Mouse (Mus musculus) kidney, postnatal 0 days (tissue): ENCODE data around the gene Gnat1. TPM values are rescaled to one million over a fixed set of nuclear protein-coding genes. Genes with fewer than 3 reads are reported as not detected.

Source experiments
- ATAC-seq: fragments of 200-750 bp; cut with Nextera tagmentation; replicated peaks from 2 replicates; pipeline ENCODE4 v1.8.0; 2017; ENCODE audit warnings: low read depth, moderate number of reproducible peaks, moderate TSS enrichment, moderate library complexity; ENCODE audit not compliant: low FRiP score
- DNase-seq: peaks from one replicate; pipeline ENCODE4 v3.0.0-alpha.2; 2016; ENCODE audit warnings: low spot score
- H3K27ac ChIP-seq: fragments of 300-500 bp; sonication (generic); 2 replicates; pipeline ENCODE4 v1.5.1; 2014; ENCODE audit warnings: mild to moderate bottlenecking
- H3K27me3 ChIP-seq: fragments of 300-500 bp; sonication (generic); 2 replicates; pipeline ENCODE4 v1.6.1; 2014; ENCODE audit warnings: low read length, mixed read lengths; ENCODE audit not compliant: insufficient read depth
- H3K36me3 ChIP-seq: fragments of 300-500 bp; sonication (generic); 2 replicates; pipeline ENCODE4 v1.6.1; 2014; ENCODE audit warnings: low read length, mixed read lengths; ENCODE audit not compliant: insufficient read depth
- H3K4me1 ChIP-seq: fragments of 300-500 bp; sonication (generic); replicated peaks from 2 replicates; pipeline ENCODE4 v1.6.1; 2014; ENCODE audit warnings: antibody characterized with exemption, low read length, mixed read lengths; ENCODE audit not compliant: insufficient read depth
- H3K4me2 ChIP-seq: fragments of 300-500 bp; sonication (generic); 2 replicates; pipeline ENCODE4 v1.6.1; 2014; ENCODE audit warnings: mild to moderate bottlenecking, low read length, moderate library complexity, mixed read lengths
- H3K4me3 ChIP-seq: fragments of 300-500 bp; sonication (generic); replicated peaks from 2 replicates; pipeline ENCODE4 v1.5.1; 2014; ENCODE audit warnings: low read depth, low read length
- H3K9ac ChIP-seq: fragments of 300-500 bp; sonication (generic); 2 replicates; pipeline ENCODE4 v1.6.1; 2014; ENCODE audit warnings: low read depth, low read length
- H3K9me3 ChIP-seq: fragments of 300-500 bp; sonication (generic); replicated peaks from 2 replicates; pipeline ENCODE4 v1.6.1; 2016; ENCODE audit warnings: low read length, inconsistent platforms, mixed read lengths
- CTCF ChIP-seq: IDR thresholded peaks from 2 replicates; pipeline ENCODE4 v1.5.1; 2016; ENCODE audit warnings: antibody characterized with exemption, low read depth, mild to moderate bottlenecking, moderate library complexity
- WGBS: fragments of 180-500 bp; shearing (Covaris S2); extraction: QIAGEN DNeasy Blood & Tissue Kit; methylation state at CpG from one replicate; pipeline ENCODE4 v1.1.7; 2014; 5-methylcytosine and 5-hydroxymethylcytosine counted together
- polyA plus RNA-seq: library from polyadenylated mRNA; unstranded; fragments of >200 nt; fragmentation: Nextera tagmentation; extraction: Ambion mirVana; gene quantifications from 2 replicates; pipeline ENCODE4 v1.2.1, GENCODE M21; 2015

The Gnat1 gene
- polyA plus RNA-seq, 1 experiment from 2014 or later = 0.89 TPM

DNA sequence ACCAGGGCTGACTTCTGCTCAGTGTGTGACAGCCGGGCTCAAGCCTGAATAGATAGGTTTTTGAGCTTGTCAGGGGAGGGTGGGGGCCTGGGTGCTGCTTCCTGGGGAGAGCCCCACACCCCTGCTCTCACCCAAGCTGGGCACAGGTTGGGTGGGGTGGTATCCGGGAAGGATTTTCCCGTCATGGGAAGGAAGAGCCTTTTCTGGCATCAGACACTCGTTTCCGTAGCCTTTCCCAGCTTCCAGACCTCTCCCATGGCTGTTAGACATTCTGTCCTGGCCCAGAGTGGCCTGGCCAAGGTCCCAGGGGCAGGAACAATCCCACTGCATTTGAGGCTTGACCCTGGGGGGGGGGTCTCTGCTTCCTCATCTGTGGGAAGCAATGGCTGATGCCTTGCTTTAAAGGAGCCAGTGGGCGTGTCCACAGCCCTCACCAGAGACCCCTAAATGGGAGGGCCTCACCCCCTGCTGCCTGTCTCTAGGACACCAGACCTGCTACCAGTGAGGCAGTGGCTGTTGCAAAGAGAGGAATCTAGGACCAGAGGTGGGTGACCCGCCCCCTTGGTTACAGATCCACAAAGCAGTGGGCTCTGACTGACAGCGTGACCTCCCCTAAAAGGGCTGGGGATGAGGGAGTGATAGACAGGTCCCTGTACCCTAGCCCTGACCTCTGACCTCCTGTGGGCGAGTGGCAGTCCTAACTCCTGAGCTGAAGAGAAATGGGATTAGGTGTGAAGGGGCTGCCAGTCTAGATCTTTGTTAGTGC is 17.5 kb upstream of the Gnat1 start:
- ATAC-seq (no peak), DNase-seq (no peak)
- TF ChIP-seq CTCF = no peak
- H3K27ac ChIP-seq = peak overlapping the region; percentile 85
- H3K9me3 ChIP-seq = no peaks in the 10 kb centered on the region
- WGBS = 44% methylated on average over 9 of the region's 9 CpGs
- 0 out of 2 replicates have a peak, but pooled peaks cover 5% of the 10 kb centered on the region for H3K36me3 ChIP-seq
- peaks cover 57% of the 10 kb centered on the region for H3K4me1 ChIP-seq
- no peaks in the 10 kb centered on the region for H3K27me3 ChIP-seq
- no peak overlapping the region for H3K9ac ChIP-seq
- H3K4me3 ChIP-seq = no peak overlapping the region
- no peak overlapping the region for H3K4me2 ChIP-seq

GRCm38 (mm10) chr9:107696106-107696479 is 16.6 kb upstream of the Gnat1 start:
- no peak for DNase-seq
- no peaks in the 10 kb centered on the region for H3K27me3 ChIP-seq
- peak overlapping the region; percentile 85 for H3K27ac ChIP-seq
- no peak overlapping the region for H3K9ac ChIP-seq
- ATAC-seq = no peak
- WGBS = 34% methylated on average over 6 of the region's 6 CpGs
- no peaks in the 10 kb centered on the region for H3K9me3 ChIP-seq
- peaks cover 14% of the 10 kb centered on the region; the same call in 1 of the 2 replicates for H3K36me3 ChIP-seq
- H3K4me3 ChIP-seq = no peak overlapping the region
- TF ChIP-seq CTCF = no peak
- no peak overlapping the region for H3K4me2 ChIP-seq
- H3K4me1 ChIP-seq = peaks cover 50% of the 10 kb centered on the region

DNA sequence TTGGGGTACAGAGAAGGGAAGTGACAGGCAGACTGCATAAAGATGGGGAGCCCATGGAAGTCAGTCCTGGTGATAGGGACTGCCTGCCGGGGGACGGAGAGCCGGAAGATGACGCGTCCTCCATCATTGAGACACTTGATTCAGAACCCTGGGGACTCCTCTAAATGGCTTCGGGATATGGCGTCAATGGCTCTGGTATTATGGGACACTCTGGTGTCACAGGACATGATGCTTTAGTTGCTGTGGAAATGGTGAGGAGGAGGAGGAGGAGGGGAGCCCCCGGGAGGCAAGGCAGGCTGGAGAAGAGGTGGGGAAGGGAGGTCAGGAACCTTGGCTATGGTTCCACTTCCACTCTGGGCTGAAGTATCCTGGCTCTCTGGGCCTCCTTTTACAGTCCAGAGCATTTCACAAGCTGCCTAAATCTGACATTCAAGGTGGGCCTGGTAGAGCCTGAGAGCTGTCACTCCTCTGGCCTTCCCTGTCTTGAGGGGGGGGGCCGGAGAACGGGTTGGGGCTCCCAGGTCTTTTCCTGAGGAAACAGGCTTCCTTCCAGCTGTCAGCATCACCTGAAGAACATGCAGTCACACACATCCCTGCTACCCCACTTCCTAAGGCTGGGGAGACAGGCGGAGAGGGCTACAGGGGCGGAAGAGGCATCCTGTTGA is 16.1 kb upstream of the Gnat1 start:
- no peaks in the 10 kb centered on the region for H3K27me3 ChIP-seq
- ATAC-seq (no peak), DNase-seq (no peak)
- H3K36me3 ChIP-seq = peaks cover 18% of the 10 kb centered on the region; the same call in 1 of the 2 replicates
- H3K4me3 ChIP-seq = no peak overlapping the region
- 70% methylated on average over 12 of the region's 12 CpGs for WGBS
- H3K4me2 ChIP-seq = no peak overlapping the region
- no peak for TF ChIP-seq CTCF
- H3K27ac ChIP-seq = peak overlapping the region; percentile 85
- H3K9ac ChIP-seq = no peak overlapping the region
- peaks cover 45% of the 10 kb centered on the region for H3K4me1 ChIP-seq
- H3K9me3 ChIP-seq = no peaks in the 10 kb centered on the region

- H3K4me3 ChIP-seq = no peak overlapping the region
- 59% methylated on average over 7 of the region's 7 CpGs for WGBS
- DNase-seq (no peak), ATAC-seq (no peak)
- peaks cover 35% of the 10 kb centered on the region for H3K4me1 ChIP-seq
- no peak for TF ChIP-seq CTCF
- H3K9me3 ChIP-seq = no peaks in the 10 kb centered on the region
- no peak overlapping the region for H3K9ac ChIP-seq
- no peaks in the 10 kb centered on the region for H3K27me3 ChIP-seq
- H3K27ac ChIP-seq = no peak overlapping the region
- no peak overlapping the region for H3K4me2 ChIP-seq
- peaks cover 21% of the 10 kb centered on the region for H3K36me3 ChIP-seq
Observed at GRCm38 (mm10) chr9:107694627-107695026, 15.1 kb upstream of the Gnat1 start.

DNA sequence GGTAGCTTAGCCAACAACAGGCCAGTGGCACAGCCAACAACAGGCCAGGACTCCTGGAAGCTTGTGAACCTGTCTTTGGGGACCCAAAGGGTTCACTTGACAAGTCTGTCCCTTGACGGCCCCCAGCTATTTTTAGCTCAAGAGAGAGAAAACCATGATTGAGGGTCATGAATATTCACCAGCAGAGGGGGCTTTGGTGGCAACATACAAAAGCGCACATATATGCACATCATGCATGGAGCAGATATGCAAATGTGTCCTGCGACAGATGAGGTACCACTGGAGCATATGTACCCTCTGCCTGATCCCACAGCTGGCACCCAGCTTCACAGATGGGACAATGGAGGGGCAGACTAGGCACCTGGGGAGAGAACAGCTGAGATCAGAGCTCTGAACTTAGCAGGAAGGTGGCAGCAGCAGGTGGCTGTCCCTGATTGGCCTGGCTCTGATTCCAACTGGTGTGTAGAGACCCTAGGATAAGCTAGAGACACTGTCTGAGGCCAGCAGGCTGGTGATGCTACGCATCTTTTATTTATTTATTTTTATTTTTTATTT is 14.0 kb upstream of the Gnat1 start:
- no peak overlapping the region for H3K27ac ChIP-seq
- no peak overlapping the region for H3K4me3 ChIP-seq
- no peak for DNase-seq
- no peak overlapping the region for H3K4me2 ChIP-seq
- peak; percentile 45; the same call in 1 of the 2 replicates for TF ChIP-seq CTCF
- no peaks in the 10 kb centered on the region for H3K9me3 ChIP-seq
- ATAC-seq = no peak
- 75% methylated on average over 4 of the region's 4 CpGs for WGBS
- H3K27me3 ChIP-seq = no peaks in the 10 kb centered on the region
- peaks cover 24% of the 10 kb centered on the region for H3K4me1 ChIP-seq
- H3K36me3 ChIP-seq = peaks cover 32% of the 10 kb centered on the region
- H3K9ac ChIP-seq = no peak overlapping the region

- H3K27ac ChIP-seq = no peak overlapping the region
- WGBS = 68% methylated on average over 5 of the region's 5 CpGs
- no peak for TF ChIP-seq CTCF
- H3K9ac ChIP-seq = no peak overlapping the region
- H3K36me3 ChIP-seq = peaks cover 37% of the 10 kb centered on the region
- peaks cover 17% of the 10 kb centered on the region for H3K4me1 ChIP-seq
- no peaks in the 10 kb centered on the region for H3K27me3 ChIP-seq
- no peak overlapping the region for H3K4me2 ChIP-seq
- no peaks in the 10 kb centered on the region for H3K9me3 ChIP-seq
- no peak overlapping the region for H3K4me3 ChIP-seq
- ATAC-seq = no peak
- no peak for DNase-seq
Observed at GRCm38 (mm10) chr9:107692785-107693184, 13.3 kb upstream of the Gnat1 start.
